In genomic region chr17:8367514-8368480, GRCm38 (mm10) we compare ENCODE assay signal across 8 mouse cellular contexts. TPM values are rescaled to one million over a fixed set of nuclear protein-coding genes. Genes with fewer than 3 reads are reported as not detected.
A peak's percentile ranks its signal among the peaks of the same experiment; 100 is the strongest.
DNase-seq lines count a peak whose midpoint lies in the region; ATAC-seq and TF ChIP-seq lines count a peak whose summit lies in the region.
"Had no signal": no experiment of that assay in that cellular context is flagged by ENCODE, and none has a peak within 500 bp of the region (broad histone marks: within the 10 kb centered on the region; RNA-seq: fewer than 3 reads in every experiment).

No protein-coding gene starts in this region.

- peak overlapping the region; percentile 15; the same call in 1 of the 2 replicates for H3K9ac ChIP-seq in embryonic facial prominence, embryonic 12.5 days
- H3K9ac ChIP-seq in intestine, embryonic 15.5 days, result no peak overlapping the region
- peak overlapping the region; percentile 70 for H3K9ac ChIP-seq in neural tube, embryonic 13.5 days
- no peak overlapping the region for H3K9ac ChIP-seq in liver, embryonic 11.5 days (ENCODE audit: low read depth, low read length)

- H3K4me3 ChIP-seq in embryonic facial prominence, embryonic 12.5 days, result no peak overlapping the region
- H3K4me3 ChIP-seq in intestine, embryonic 15.5 days (replicated peaks), result no peak overlapping the region
- no peak overlapping the region for H3K4me3 ChIP-seq in neural tube, embryonic 13.5 days
- no peak overlapping the region for H3K4me3 ChIP-seq in liver, embryonic 11.5 days (ENCODE audit: low read depth, low read length)
- H3K4me3 ChIP-seq in thymus, adult 2 months (ENCODE audit: control insufficient read depth, insufficient read depth, low read length), result no peak overlapping the region

- peak overlapping the region; percentile 77 for H3K27ac ChIP-seq in embryonic facial prominence, embryonic 12.5 days
- peak overlapping the region; percentile 36; the same call in 1 of the 2 replicates for H3K27ac ChIP-seq in intestine, embryonic 15.5 days
- peak overlapping the region; percentile 99 for H3K27ac ChIP-seq in neural tube, embryonic 13.5 days (replicated peaks)
- H3K27ac ChIP-seq in liver, embryonic 11.5 days (ENCODE audit: low read depth, low read length), result no peak overlapping the region
- H3K27ac ChIP-seq in thymus, adult 2 months (ENCODE audit: control insufficient read depth, insufficient read depth, low read length), result no peak overlapping the region

- ATAC-seq in embryonic facial prominence, embryonic 12.5 days (ENCODE audit: insufficient number of reproducible peaks, insufficient read depth, low FRiP score, low TSS enrichment), result peak; percentile 62; the same call in 1 of the 2 replicates
- ATAC-seq in intestine, embryonic 15.5 days, result peak; percentile 80
- ATAC-seq in neural tube, embryonic 13.5 days (ENCODE audit: low read depth), result peak; percentile 65
- no peak for ATAC-seq in liver, embryonic 11.5 days (replicated peaks; ENCODE audit: low FRiP score)

- H3K36me3 ChIP-seq in embryonic facial prominence, embryonic 12.5 days, result no peaks in the 10 kb centered on the region
- H3K36me3 ChIP-seq in intestine, embryonic 15.5 days, result no peaks in the 10 kb centered on the region
- no peaks in the 10 kb centered on the region for H3K36me3 ChIP-seq in neural tube, embryonic 13.5 days
- H3K36me3 ChIP-seq in liver, embryonic 11.5 days (ENCODE audit: control insufficient read depth, insufficient read depth, low read length), result no peaks in the 10 kb centered on the region
- H3K36me3 ChIP-seq in thymus, adult 2 months (ENCODE audit: control insufficient read depth, insufficient read depth, low read length), result no peaks in the 10 kb centered on the region

- no peak for TF ChIP-seq POLR2A in thymus, adult 2 months (IDR thresholded peaks at IDR 0.05; ENCODE audit: control insufficient read depth, extremely low read depth, insufficient read depth, low read length, poor library complexity)

- TF ChIP-seq CTCF in thymus, adult 2 months (IDR thresholded peaks at IDR 0.05; ENCODE audit: borderline replicate concordance, control insufficient read depth, extremely low read depth, insufficient read depth, low read length, poor library complexity), result no peak

- H3K27me3 ChIP-seq in embryonic facial prominence, embryonic 12.5 days, result no peaks in the 10 kb centered on the region
- H3K27me3 ChIP-seq in intestine, embryonic 15.5 days (replicated peaks), result no peaks in the 10 kb centered on the region
- no peaks in the 10 kb centered on the region for H3K27me3 ChIP-seq in neural tube, embryonic 13.5 days
- no peaks in the 10 kb centered on the region; the same call in 1 of the 2 replicates for H3K27me3 ChIP-seq in liver, embryonic 11.5 days (replicated peaks; ENCODE audit: control insufficient read depth, insufficient read depth, low read length)
- H3K27me3 ChIP-seq in thymus, adult 2 months (ENCODE audit: control insufficient read depth, insufficient read depth, low read length), result no peaks in the 10 kb centered on the region

- DNase-seq in cerebellum, adult 8-10 months, result peak; percentile 25
- DNase-seq in liver, embryonic 11.5 days (ENCODE audit: low spot score), result no peak
- DNase-seq in thymus, postnatal 25 days, result no peak
- DNase-seq in thymus, adult 2 months, result no peak

- WGBS in embryonic facial prominence, embryonic 12.5 days, result 19% methylated on average over 20 of the region's 20 CpGs
- 19% methylated on average over 20 of the region's 20 CpGs for WGBS in intestine, embryonic 15.5 days
- WGBS in neural tube, embryonic 13.5 days, result 10% methylated on average over 20 of the region's 20 CpGs
- WGBS in liver, embryonic 11.5 days, result 49% methylated on average over 20 of the region's 20 CpGs
- WGBS in thymus, adult 2 months, result 84% methylated on average over 20 of the region's 20 CpGs

- H3K4me1 ChIP-seq in embryonic facial prominence, embryonic 12.5 days, result peaks cover 37% of the 10 kb centered on the region
- peaks cover 17% of the 10 kb centered on the region for H3K4me1 ChIP-seq in intestine, embryonic 15.5 days (replicated peaks)
- H3K4me1 ChIP-seq in neural tube, embryonic 13.5 days (replicated peaks), result peaks cover 62% of the 10 kb centered on the region
- peaks cover 9% of the 10 kb centered on the region; the same call in 1 of the 2 replicates for H3K4me1 ChIP-seq in liver, embryonic 11.5 days (replicated peaks; ENCODE audit: control insufficient read depth, insufficient read depth, low read length)
- peaks cover 15% of the 10 kb centered on the region for H3K4me1 ChIP-seq in thymus, adult 2 months (replicated peaks; ENCODE audit: control insufficient read depth, insufficient read depth, low read length)

- H3K4me2 ChIP-seq in embryonic facial prominence, embryonic 12.5 days (replicated peaks), result peak overlapping the region; percentile 28
- H3K4me2 ChIP-seq in intestine, embryonic 15.5 days (replicated peaks), result peak overlapping the region; percentile 40
- H3K4me2 ChIP-seq in neural tube, embryonic 13.5 days, result peak overlapping the region; percentile 44
- H3K4me2 ChIP-seq in liver, embryonic 11.5 days, result no peak overlapping the region

- H3K9me3 ChIP-seq in embryonic facial prominence, embryonic 12.5 days, result no peaks in the 10 kb centered on the region
- H3K9me3 ChIP-seq in intestine, embryonic 15.5 days, result no peaks in the 10 kb centered on the region
- H3K9me3 ChIP-seq in neural tube, embryonic 13.5 days, result no peaks in the 10 kb centered on the region
- no peaks in the 10 kb centered on the region for H3K9me3 ChIP-seq in liver, embryonic 11.5 days (ENCODE audit: control insufficient read depth, low read length)

RNA-seq across cellular contexts. Expression of gene T2, which starts 12.0 kb away (rescaled TPM):
- polyA plus RNA-seq in embryonic facial prominence, embryonic 12.5 days (2016; fragmentation: Nextera tagmentation; extraction: Ambion mirVana), result 0.93 and 1.2 TPM in 2 replicates
- 0.13 and 0.27 TPM in 2 replicates for polyA plus RNA-seq in intestine, embryonic 15.5 days (2015; fragmentation: Nextera tagmentation; extraction: Ambion mirVana)
- 0.47 and 0.62 TPM in 2 replicates for polyA plus RNA-seq in neural tube, embryonic 13.5 days (2015; fragmentation: Nextera tagmentation; extraction: Ambion mirVana)
- polyA plus RNA-seq in liver, embryonic 11.5 days (2014; fragmentation: Nextera tagmentation; extraction: Ambion mirVana), result 0.29 and 0.43 TPM in 2 replicates
- 0.09 and 0.11 TPM in 2 replicates for polyA plus RNA-seq in thymus, adult 2 months (2012; rRNA removed)
- polyA plus RNA-seq: liver, embryonic 16.5 days had no signal

RNA-seq across cellular contexts. Expression of gene Prr18, which starts 30.5 kb away (rescaled TPM):
- polyA plus RNA-seq in embryonic facial prominence, embryonic 12.5 days (2016; fragmentation: Nextera tagmentation; extraction: Ambion mirVana), result 0.58 and 1.1 TPM in 2 replicates
- polyA plus RNA-seq in intestine, embryonic 15.5 days (2015; fragmentation: Nextera tagmentation; extraction: Ambion mirVana), result 0.39 and 0.61 TPM in 2 replicates
- polyA plus RNA-seq in neural tube, embryonic 13.5 days (2015; fragmentation: Nextera tagmentation; extraction: Ambion mirVana), result 9.8 TPM in 2 replicates
- 0.05 and 0.13 TPM in 2 replicates for polyA plus RNA-seq in liver, embryonic 11.5 days (2014; fragmentation: Nextera tagmentation; extraction: Ambion mirVana)
- 0.74 and 1.3 TPM in 2 replicates for polyA plus RNA-seq in thymus, adult 2 months (2012; rRNA removed)

RNA-seq across cellular contexts. Expression of gene Sft2d1, which starts 56.9 kb away (rescaled TPM):
- polyA plus RNA-seq in embryonic facial prominence, embryonic 12.5 days (2016; fragmentation: Nextera tagmentation; extraction: Ambion mirVana), result 60.6 and 64.6 TPM in 2 replicates
- polyA plus RNA-seq in intestine, embryonic 15.5 days (2015; fragmentation: Nextera tagmentation; extraction: Ambion mirVana), result 78.7 and 79.0 TPM in 2 replicates
- polyA plus RNA-seq in neural tube, embryonic 13.5 days (2015; fragmentation: Nextera tagmentation; extraction: Ambion mirVana), result 149 and 165 TPM in 2 replicates
- 73.2 and 83.3 TPM in 2 replicates for polyA plus RNA-seq in liver, embryonic 11.5 days (2014; fragmentation: Nextera tagmentation; extraction: Ambion mirVana)
- polyA plus RNA-seq in thymus, adult 2 months (2012; rRNA removed), result 107 and 117 TPM in 2 replicates

Comparison
In these comparisons a context has a peak if more than half of its experiments do, and no peak if none do; other contexts are left out.
1. H3K27ac ChIP-seq: peak in embryonic facial prominence, embryonic 12.5 days (single experiment), intestine, embryonic 15.5 days (single experiment) and neural tube, embryonic 13.5 days (single experiment); none in liver, embryonic 11.5 days (single experiment) and thymus, adult 2 months (single experiment).
2. H3K9ac ChIP-seq: peak in embryonic facial prominence, embryonic 12.5 days (single experiment) and neural tube, embryonic 13.5 days (single experiment); none in intestine, embryonic 15.5 days (single experiment) and liver, embryonic 11.5 days (single experiment).